Comparison of ENCODE assay signal across 9 mouse cellular contexts in the genomic region with DNA sequence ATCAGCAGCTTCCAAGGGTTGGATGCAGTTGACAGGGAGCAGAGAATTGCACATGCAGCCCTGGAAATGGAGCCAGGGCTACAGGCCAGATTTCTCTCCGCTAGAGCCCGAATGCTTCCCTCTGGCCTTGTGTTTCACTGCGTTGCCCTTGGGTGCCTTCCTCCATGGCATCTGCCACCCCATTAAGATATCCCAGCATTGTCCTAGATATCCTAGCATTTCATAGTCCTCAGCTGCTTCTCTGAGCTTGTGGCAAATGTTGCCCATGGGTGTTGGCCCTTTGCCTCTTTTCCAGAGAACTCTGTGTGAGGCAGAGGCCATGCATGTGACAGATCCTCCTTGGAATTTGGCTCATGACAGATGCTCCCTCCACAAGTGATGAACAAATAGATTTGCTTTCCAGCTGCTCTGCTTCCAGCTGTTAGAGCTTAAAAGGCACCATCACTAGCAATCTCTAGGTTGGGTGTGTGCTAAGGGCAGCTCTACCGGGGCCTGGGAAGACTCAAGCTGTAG. TPM values are rescaled to one million over a fixed set of nuclear protein-coding genes. Genes with fewer than 3 reads are reported as not detected.
DNase-seq lines count a peak whose midpoint lies in the region; ATAC-seq and TF ChIP-seq lines count a peak whose summit lies in the region.
"Had no signal": no experiment of that assay in that cellular context is flagged by ENCODE, and none has a peak within 500 bp of the region (broad histone marks: within the 10 kb centered on the region; RNA-seq: fewer than 3 reads in every experiment).

No protein-coding gene starts in this region.

- TF ChIP-seq CTCF in intestine, postnatal 0 days (IDR thresholded peaks at IDR 0.05; ENCODE audit: low read depth), result no peak

- H3K4me3 ChIP-seq in kidney, embryonic 15.5 days (replicated peaks), result no peak overlapping the region
- no peak overlapping the region for H3K4me3 ChIP-seq in lung, embryonic 15.5 days
- no peak overlapping the region for H3K4me3 ChIP-seq in intestine, postnatal 0 days (ENCODE audit: low read depth, low read length)
- H3K4me3 ChIP-seq: heart, embryonic 13.5 days had no signal

- WGBS in kidney, embryonic 15.5 days, result 77% methylated on average over 4 of the region's 4 CpGs
- WGBS in lung, embryonic 15.5 days, result 39% methylated on average over 4 of the region's 4 CpGs
- 82% methylated on average over 4 of the region's 4 CpGs for WGBS in intestine, postnatal 0 days

- H3K9ac ChIP-seq in kidney, embryonic 15.5 days, result no peak overlapping the region
- H3K9ac ChIP-seq in lung, embryonic 15.5 days, result no peak overlapping the region
- H3K9ac ChIP-seq in intestine, postnatal 0 days (ENCODE audit: low read depth, low read length), result no peak overlapping the region
- H3K9ac ChIP-seq: heart, embryonic 13.5 days had no signal

- intact Hi-C loops in gastrocnemius, postnatal 14 days (cut with DNase I; ENCODE audit: low total_unique reads), result no loop called here

- H3K4me2 ChIP-seq in kidney, embryonic 15.5 days, result no peak overlapping the region
- no peak overlapping the region for H3K4me2 ChIP-seq in lung, embryonic 15.5 days
- H3K4me2 ChIP-seq in intestine, postnatal 0 days (replicated peaks; ENCODE audit: low read depth), result no peak overlapping the region
- H3K4me2 ChIP-seq: heart, embryonic 13.5 days had no signal

- ATAC-seq in kidney, embryonic 15.5 days (replicated peaks; ENCODE audit: low FRiP score), result no peak
- ATAC-seq in lung, embryonic 15.5 days (ENCODE audit: borderline replicate concordance, extremely low read depth, low FRiP score, low TSS enrichment), result peak; percentile 81; the same call in 1 of the 2 replicates
- no peak for ATAC-seq in intestine, postnatal 0 days
- ATAC-seq in erythroblast, adult 5-6 weeks (replicated peaks; ENCODE audit: low FRiP score, poor library complexity, severe bottlenecking), result no peak

- DNase-seq in kidney, adult 18-20 months, result peak; percentile 23
- DNase-seq in brain, adult 2 months (ENCODE audit: low read depth, low spot score), result peak; percentile 58
- DNase-seq in gastrocnemius, postnatal 14 days, result peak; percentile 77
- no peak for DNase-seq in retina, postnatal 1 day

- no peaks in the 10 kb centered on the region for H3K9me3 ChIP-seq in kidney, embryonic 15.5 days (replicated peaks)
- no peaks in the 10 kb centered on the region for H3K9me3 ChIP-seq in lung, embryonic 15.5 days
- H3K9me3 ChIP-seq in intestine, postnatal 0 days (ENCODE audit: control insufficient read depth), result no peaks in the 10 kb centered on the region
- H3K9me3 ChIP-seq: heart, embryonic 13.5 days had no signal

- no peaks in the 10 kb centered on the region for H3K36me3 ChIP-seq in kidney, embryonic 15.5 days
- H3K36me3 ChIP-seq in lung, embryonic 15.5 days, result peaks cover 4% of the 10 kb centered on the region; the same call in 1 of the 2 replicates
- no peaks in the 10 kb centered on the region for H3K36me3 ChIP-seq in intestine, postnatal 0 days (ENCODE audit: control insufficient read depth, insufficient read depth)

- H3K27ac ChIP-seq in kidney, embryonic 15.5 days, result no peak overlapping the region
- H3K27ac ChIP-seq in lung, embryonic 15.5 days, result peak overlapping the region; percentile 75
- no peak overlapping the region for H3K27ac ChIP-seq in intestine, postnatal 0 days (ENCODE audit: low read depth, low read length)
- H3K27ac ChIP-seq: heart, embryonic 13.5 days had no signal

- H3K4me1 ChIP-seq in kidney, embryonic 15.5 days, result peaks cover under 1% of the 10 kb centered on the region
- H3K4me1 ChIP-seq in lung, embryonic 15.5 days, result peaks cover 28% of the 10 kb centered on the region
- H3K4me1 ChIP-seq in intestine, postnatal 0 days (replicated peaks; ENCODE audit: control insufficient read depth, insufficient read depth, low read length), result no peaks in the 10 kb centered on the region

- no peaks in the 10 kb centered on the region for H3K27me3 ChIP-seq in kidney, embryonic 15.5 days
- no peaks in the 10 kb centered on the region for H3K27me3 ChIP-seq in lung, embryonic 15.5 days
- H3K27me3 ChIP-seq in intestine, postnatal 0 days (replicated peaks; ENCODE audit: control insufficient read depth, insufficient read depth, low read length), result no peaks in the 10 kb centered on the region
- H3K27me3 ChIP-seq: heart, embryonic 13.5 days had no signal

RNA-seq across cellular contexts. Expression of gene Vstm4, which starts 37.8 kb away (rescaled TPM):
- polyA plus RNA-seq in kidney, embryonic 15.5 days (2015; fragmentation: Nextera tagmentation; extraction: Ambion mirVana), result 35.8 and 39.7 TPM in 2 replicates
- 10 to 100 TPM in 1 of 2 experiments, 1 to 10 TPM in 1; 8.2 to 10.9 TPM for total RNA-seq in gastrocnemius, postnatal 14 days (2021)
- polyA plus RNA-seq in lung, embryonic 15.5 days (2015; fragmentation: Nextera tagmentation; extraction: Ambion mirVana), result 60.1 and 62.8 TPM in 2 replicates
- polyA plus RNA-seq in intestine, postnatal 0 days (2015; fragmentation: Nextera tagmentation; extraction: Ambion mirVana), result 13.1 and 13.5 TPM in 2 replicates
- total RNA-seq in erythroblast, adult 5-6 weeks (2015; ENCODE audit: low replicate concordance), result not detected in 2 replicates
- total RNA-seq in erythroblast, adult 5-6 weeks (2017; ENCODE audit: low replicate concordance), result 0.09 and 0.56 TPM in 2 replicates
